Mouse (Mus musculus): ENCODE results near the gene Slmap.
"Not testable (repeated sequence)": the region's sequence is repeated elsewhere in the genome, so short reads cannot be mapped to it uniquely, and the experiment has no call there.

The Slmap gene

DNA sequence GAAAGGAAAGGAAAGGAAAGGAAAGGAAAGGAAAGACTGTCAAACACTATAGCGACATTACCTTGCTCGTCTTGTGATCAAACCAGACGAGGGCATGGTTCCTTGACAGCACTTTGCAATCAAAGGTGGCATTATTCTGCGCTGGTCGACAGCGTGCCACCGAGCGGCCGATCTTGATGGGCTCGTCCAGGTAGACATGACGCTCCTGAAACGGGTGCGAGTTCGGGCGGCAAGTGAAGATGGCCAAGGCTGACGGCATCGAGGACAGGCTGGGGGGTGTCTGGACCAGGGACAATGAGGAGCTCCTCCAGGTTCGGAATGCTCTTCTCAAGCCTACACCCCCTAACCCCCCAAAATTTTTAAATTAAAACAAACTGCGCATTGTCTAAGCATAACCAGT, 1.5 kb downstream of the Slmap start:
- DNase-seq (ENCODE audit: low spot score), result no peak

DNA sequence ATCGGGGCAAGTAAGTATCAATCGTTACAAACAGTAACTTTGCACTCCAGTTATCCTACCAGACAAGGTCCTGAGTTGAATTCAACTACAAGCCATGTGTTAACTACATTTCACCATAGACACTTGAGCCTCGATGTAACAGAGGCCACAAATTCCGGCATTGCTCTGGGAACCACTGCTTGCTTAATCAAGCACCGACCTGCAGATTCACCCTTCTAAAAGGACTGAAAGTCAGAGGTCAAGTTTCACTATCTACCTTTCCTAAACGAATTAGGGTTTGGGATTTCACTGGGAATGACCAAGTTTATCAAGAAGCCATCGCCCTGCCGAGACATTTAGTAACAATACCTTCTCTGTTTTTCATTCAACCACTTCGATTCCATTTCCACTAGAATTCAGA, 2.0 kb downstream of the Slmap start:
- no peak for DNase-seq (ENCODE audit: low spot score)

DNA sequence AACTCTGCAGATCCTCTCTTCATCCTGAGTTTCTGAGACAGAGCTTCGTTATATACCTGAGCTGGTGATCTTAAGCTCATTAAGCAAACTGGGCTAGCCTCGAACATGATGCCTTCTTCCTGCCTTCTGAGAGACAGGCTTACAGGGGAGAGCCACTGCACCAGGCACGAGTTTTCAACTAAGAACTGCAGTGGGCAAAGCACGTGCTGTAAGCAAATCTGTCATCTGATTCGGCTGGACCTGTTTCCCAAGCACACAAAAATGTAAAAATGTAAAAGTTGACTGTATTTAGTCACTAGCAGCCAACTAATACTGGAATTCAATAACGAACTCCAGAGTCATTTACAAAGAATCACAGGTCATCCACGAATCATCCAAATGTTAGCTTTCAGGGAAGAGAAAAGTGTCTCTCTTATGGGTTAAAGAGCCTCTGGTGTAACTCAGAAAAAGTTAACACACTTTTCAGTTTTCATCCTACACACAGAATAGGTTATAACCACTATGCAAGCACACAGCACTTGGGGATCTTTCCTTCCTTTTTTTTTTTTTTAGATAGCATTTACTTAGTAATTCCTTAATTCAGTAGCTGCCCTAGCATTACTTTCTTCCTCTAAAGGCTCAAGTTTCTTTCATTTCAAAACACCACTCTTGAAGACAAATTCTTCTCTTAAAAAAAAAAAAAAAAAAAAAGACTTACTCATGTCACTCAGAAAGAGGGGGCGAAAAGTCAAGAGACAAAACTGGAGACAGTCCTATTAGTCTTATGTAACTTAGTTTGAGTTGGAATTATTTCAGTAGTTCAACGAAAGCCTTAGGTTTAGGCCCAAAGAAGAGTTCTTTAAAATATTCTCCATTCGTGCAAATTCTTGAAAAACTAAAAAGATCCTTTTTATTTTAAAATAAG, 3.1 kb downstream of the Slmap start:
- DNase-seq (ENCODE audit: low spot score), result no peak

DNA sequence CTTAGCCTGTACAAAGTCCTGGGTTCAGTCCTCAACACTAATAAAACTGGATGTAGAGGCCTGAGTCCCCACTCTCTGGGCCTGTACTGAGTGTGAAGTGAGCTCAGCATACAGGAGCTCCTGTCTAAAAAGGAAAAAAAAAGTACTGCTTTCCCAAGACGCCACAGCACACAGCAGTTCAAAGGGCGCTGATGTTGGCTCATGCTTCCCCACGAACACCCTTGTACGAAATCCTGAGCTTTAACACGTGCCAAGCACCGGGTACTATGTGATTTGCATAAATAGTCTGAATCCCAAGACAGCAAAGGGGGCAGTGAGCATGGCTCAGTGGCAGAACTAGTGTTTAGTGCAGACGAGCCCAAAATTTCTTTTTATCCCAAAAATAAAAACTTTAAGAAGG, 4.4 kb downstream of the Slmap start:
- DNase-seq (ENCODE audit: low spot score), result no peak

DNA sequence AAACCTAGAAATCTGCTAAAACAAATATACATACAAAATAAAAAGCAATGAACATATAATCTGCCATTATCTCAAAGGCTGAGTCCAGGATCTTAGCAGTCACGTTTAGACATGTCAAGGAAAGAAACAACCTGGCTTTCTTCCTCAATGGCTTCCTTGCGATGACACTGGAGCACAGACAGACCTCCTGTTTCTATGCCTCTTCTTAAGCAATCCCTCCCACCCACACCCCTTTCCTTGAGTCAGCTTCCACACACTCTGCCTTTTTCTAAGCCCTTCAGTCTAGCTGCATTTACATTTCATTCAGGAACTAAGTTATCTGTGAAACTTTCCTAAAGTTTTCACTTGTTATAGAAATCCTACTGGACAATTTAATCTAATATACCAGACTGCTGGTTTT, 6.4 kb downstream of the Slmap start:
- no peak for DNase-seq (ENCODE audit: low spot score)

DNA sequence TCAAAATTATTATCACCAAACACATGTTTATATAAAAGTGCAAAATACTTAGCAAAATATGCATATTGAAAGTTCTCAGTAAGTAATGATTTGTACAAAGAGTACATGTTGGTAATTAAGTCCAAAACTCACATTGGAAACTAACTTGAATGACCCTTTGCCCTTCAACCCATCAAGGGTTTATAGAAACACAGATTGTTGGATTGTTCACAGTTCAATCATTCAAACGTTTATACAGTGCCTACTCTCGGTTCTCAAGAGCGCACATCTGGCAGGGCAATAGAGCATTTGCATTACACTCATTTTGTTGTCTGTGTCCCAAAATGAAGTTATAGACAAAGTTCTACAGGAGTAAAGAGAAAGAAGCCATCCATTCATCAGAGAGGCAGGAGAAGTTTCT, 8.8 kb downstream of the Slmap start:
- no peak for DNase-seq (ENCODE audit: low spot score)

DNA sequence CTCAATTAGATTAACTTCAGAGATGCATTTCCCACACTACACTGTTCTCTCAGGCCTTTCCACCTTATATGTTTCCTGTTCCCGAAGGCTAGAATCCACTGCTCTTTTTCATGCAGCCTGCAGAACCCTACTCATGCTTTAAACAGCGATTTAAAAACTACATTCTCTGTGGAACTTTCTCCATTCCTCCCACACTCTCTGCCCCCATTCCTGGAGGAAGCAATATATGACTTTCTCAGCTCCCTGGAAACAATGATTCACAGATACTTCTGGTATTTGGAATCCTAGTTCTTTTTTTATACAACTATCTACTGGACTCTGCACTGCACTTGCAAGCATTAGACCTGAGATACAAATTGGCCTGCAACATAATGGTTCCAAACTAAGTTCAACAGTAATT, 11.6 kb downstream of the Slmap start:
- DNase-seq (ENCODE audit: low spot score), result no peak

DNA sequence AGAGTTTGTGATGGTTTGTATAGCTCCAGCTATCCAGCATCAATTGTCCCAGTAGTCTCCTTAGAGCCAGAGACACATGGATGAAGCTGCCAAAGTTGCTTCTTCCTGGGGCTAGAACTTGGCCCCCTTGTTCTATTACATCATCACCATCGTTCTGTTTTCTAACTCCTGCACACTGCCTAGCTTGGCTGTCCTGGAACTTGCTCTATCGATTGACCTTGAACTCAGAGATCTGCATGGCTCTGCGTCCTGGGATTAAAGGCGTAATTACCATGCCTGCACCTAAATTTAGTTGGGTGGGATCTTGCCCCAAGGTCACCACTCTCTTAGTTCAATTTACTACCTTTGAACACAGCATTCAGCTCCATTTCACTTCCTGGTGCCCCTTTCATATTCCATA, 14.9 kb downstream of the Slmap start:
- no peak for DNase-seq (ENCODE audit: low spot score)

DNA sequence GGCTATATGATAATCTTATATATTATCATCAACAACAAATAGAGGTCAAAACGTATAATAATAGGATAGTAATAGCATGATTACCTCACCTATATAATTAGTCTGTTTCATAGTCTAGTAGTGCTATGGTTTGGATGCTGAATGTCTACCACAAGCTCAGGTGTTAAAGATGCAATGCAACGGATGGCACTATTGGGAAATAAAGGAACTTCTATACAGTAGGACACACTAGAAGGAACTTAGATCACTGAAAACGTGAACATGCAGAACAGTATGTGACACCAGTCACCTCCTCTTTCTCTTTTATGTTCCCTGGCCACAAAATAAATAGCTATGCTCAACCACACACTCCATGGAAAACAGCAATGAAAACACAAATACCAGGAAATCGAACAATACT, 16.9 kb downstream of the Slmap start:
- DNase-seq (ENCODE audit: low spot score), result no peak

DNA sequence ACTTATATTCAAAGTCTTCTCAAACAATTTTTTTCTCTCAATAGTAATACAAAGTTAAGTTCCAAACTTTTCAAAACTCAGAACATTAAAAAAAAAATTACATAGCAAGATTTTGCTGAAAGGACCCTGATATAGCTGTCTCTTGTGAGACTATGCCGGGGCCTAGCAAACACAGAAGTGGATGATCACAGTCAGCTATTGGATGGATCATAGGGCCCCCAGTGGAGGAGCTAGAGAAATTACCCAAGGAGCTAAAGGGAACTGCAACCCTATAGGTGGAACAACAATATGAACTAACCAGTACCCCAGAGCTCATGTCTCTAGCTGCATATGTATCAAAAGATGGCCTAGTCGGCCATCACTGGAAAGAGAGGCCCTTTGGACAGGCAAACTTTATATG, 18.5 kb downstream of the Slmap start:
- DNase-seq (ENCODE audit: low spot score), result not testable (repeated sequence)

DNA sequence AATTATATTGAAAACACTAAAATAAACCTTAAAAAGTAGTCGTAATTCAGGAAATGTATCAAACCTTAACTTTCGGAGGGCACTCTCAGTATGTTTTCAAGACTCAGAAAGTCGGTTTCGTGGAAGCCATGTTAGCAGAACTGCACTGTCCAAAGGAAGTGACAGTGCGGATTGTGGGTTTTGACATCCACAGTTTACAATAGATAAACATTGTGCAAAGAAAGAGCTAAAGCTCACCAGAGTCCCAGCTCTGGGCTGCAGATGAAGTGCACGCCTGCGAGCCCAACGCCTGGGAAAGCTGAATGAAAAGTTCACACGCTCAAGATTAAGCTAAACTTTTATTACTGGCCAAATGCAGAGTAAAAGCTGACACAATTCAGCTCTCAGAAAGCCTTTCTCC, 18.9 kb downstream of the Slmap start:
- no peak for DNase-seq (ENCODE audit: low spot score)

DNA sequence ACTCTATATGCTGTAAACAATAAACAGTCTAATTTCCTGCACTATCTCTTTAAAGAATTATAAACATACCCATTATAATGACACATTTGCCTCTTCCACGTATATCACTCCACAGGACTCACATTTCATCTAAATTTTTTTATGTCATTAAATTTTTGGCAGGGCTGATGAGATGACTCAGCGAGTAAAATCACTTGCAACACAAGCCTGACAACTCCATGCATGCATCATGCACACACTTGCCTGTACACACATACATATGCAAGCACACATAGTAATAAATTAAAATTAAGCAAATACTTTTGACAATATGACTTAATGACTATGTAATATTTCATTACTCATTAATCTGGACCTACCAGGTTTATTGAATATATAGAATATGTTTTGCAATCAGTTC, 24.2 kb downstream of the Slmap start:
- no peak for DNase-seq (ENCODE audit: low spot score)

DNA sequence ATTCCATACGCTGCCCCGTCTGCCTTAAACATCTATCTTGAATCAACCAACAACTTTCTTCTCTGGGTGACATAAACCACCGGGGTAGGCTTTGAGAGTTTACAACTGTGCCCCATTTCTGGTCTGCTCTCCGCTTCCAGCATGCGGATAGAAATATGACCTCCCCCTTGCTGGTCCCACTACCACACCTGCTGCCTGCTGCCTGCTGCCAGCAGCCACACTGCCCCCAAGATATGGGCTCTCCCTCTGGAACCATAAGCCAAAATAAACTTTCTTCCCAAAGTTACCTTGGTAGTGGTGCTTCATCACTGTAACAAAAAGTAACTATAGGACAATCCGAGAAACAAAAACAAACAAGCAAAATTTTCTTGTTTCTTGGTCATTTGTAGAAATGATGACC, 26.6 kb downstream of the Slmap start:
- DNase-seq (ENCODE audit: low spot score), result no peak

DNA sequence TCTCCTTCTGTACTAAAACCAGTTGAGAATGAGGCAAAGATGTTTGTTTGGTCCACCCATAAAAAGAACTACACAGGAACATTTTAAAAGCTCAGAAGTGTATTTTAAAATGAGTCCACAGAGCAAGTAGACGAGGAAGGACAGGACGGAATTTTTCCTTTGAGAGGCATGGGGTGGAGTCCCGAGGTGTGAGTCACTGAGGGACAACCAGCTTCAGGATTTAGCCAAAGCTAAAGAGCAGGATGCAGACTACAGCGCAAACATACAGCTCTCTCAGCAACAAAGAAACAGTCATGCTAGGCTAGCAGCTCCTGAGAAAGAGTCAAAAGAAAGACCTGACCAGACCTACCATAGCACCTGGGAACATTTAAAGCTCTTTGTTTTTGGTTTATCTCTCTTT, 27.4 kb downstream of the Slmap start:
- DNase-seq (ENCODE audit: low spot score), result no peak

DNA sequence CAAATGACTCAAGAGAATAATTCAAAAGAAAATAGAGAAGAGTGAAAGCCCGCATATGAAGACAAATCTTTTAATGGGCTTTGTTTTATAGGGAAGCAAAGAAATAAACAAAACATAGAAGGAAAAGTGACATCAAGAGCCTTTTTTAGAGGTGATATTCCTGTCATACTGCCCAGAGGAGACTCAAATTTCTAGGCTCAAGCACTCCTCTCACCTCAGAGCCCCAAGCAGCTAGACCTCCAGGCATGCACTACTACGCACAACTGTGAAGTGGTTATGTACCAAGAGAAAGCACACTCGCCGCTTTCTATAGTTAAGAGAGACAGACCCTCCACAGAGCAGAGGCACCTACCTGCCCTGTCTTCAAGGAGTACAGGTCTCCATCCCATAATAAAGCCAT, 30.2 kb downstream of the Slmap start:
- DNase-seq (ENCODE audit: low spot score), result no peak

DNA sequence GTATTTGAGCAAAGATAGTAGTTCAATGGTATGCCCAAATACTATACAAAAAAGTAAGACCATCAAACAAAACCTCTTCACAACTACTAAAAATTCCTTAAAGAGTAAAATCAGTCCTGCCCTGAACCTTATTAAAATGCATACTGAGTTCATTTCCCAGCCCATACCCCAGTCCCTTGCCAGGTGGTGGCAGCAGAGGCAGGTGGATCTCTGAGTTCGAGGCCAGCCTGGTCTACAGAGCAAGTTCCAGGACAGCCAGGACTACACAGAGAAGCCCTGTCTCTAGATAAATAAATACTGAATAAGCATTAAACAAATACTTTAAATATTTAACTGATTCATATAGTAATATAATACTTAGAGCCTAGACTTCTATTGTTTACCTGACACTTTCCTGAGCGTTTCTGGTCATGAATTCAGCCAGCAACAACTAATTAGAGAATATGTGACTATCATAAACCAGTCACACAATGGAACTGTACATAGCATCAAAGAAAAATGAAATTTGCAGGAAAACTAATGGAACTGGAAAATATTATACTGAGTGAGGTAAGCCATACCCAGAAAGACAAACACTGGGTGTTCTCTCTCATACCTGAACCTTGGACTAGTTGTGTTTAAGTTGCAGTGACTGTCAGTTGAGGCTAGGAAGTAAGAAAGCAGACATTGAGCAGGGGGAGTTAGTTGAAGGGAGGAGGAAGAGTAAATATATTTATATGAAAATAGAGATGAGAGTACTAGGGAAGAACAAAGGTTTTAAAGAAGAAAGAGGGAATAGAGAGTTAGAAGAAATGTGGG, 34.4 kb downstream of the Slmap start:
- DNase-seq (ENCODE audit: low spot score), result no peak

DNA sequence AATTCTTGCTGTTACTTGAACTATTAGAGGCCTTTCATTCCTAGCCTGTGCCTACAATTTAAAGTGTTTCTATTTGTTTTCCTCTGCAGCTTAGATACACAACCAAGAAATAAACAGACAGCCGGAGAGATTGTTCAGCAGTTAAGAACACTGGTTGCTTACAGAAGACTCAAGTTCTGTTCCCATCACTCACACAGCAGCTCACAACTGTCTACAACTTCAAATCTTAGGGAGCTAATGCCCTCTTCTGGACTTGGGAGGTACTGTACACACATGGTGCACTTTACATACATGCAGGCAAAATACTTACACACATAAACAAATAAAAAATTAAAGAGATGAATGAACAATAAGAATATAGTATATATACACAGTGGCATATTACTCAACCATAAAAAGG, 39.7 kb downstream of the Slmap start:
- no peak for DNase-seq (ENCODE audit: low spot score)

DNA sequence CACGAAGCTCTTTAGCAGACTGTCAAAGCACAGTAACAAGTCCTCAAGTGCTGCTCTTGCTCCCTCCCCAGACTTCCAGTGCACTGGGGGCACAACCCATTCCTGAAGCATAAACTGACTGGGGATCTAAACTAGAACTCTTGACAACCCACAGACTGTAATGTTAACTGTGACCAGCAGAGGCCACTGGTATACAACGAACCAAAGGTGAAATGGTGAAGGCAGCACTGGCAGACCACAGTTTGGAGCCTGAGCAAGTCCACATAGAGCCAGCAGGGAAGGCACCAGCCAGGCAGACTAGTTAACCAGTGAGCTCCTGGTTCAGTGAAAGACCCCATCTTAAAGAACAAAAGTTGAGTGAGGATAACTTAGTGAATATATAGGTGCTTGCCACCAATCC, 43.6 kb downstream of the Slmap start:
- DNase-seq (ENCODE audit: low spot score), result peak; percentile 10

DNA sequence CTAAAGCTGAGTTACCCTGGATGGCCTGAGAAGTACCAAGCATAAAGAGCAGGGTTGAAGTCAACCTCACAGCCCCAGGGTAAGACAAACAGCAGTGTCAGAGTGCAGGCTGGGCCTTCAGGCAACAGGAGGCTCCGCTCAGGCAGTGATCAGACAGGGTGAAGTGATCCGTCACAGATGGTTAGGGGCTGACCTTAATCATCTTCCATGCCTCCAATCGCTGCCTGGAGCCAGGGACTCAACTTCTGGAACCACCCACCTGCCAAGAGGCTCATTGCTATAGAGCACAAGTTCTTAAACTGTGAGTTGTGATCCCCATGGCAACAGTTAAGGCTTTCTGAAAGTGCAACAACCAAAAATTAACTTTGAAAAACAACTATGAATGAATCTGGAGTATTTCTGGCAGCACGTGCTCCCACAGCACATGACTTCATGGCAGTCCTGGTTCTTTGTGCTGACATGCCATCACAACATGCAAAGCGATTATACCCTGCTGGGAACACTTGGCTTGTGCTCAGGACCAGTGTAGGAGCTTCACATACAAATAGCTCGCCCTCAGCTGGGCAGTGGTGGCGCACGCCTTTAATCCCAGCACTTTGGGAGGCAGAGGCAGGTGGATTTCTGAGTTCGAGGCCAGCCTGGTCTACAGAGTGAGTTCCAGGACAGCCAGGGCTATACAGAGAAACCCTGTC, 46.3 kb downstream of the Slmap start:
- no peak for DNase-seq (ENCODE audit: low spot score)

DNA sequence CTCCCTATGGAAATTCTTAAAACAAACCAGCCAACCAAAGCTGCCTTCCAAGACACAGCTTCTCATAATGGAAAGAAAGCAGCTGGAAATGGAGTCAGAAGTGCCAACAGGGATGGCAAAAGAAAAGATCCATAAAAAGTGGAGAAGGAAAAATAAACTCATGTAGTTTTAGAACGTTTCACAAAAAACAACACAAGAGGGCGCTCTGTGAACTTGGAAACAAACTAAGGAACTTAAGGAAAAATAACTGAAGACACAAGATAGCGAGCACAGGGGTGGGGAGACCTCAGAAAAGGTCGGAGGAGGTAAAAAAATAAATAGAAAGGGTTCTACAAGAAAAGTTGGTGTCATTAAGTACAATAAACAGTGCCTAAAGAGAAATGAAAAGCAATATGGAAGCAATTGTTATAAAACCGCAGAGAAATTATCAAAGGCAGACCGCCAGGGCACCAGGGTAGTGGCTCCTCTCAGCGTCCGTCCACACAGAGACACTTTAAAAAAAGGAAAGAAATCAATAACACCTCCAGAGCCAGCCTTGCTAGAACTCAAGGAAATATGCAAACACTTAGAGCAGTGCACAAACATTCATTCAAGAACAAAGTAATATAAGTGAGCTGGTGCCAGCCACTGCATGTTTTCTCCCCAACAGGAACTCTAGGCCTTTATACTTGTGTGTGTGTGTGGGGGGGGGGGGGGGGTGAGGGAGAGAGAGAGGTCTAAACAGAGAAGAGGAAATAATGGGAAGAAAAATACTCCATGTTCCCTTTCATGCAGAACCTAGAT, 48.1 kb downstream of the Slmap start:
- no peak for DNase-seq (ENCODE audit: low spot score)

DNA sequence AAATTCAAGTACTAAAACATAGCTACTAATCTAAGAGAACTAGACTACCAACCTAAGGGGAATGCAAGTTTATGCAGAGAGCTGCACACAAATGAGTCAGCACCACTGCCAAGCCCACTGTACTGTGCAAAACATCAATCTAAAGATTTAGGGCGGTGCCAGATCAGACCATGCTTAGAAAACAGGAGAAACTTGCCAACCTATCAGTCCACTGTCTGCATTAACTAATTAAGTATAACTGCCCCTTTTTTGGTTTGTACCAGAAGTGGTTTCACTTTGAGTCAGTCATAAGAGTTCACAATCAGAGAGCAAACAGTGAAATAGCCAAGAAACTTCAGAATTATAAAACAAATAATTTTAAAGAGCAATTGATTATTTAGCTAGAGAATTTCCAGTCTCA, 53.3 kb downstream of the Slmap start:
- DNase-seq (ENCODE audit: low spot score), result no peak

DNA sequence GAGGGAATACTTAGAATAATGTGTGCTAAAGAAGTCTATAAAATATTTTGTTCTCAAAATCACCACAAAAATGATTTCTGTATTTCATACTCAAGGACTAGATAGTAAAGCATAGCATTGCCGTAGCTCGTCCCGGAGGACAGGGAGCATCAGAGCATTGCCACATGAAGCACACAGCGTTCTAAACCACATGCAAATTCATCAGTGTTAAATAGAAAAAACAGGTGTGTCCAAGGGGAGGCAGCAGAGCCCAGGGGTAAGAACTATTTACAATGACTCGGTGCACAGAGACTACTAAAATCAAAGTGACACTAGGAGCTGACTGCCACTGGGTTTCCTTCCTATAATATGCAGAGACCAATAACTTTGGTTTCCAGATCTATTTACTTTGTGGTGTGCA, 57.0 kb downstream of the Slmap start:
- no peak for DNase-seq (ENCODE audit: low spot score)
